Mouse (Mus musculus): ENCODE measurements at regions not wholly inside any gene's neighbourhood (a gene's known extent, or its start where the extent isn't known, plus 50 kb on each side); places are given as distances from the start of the nearest gene placed in this dataset.

DNA sequence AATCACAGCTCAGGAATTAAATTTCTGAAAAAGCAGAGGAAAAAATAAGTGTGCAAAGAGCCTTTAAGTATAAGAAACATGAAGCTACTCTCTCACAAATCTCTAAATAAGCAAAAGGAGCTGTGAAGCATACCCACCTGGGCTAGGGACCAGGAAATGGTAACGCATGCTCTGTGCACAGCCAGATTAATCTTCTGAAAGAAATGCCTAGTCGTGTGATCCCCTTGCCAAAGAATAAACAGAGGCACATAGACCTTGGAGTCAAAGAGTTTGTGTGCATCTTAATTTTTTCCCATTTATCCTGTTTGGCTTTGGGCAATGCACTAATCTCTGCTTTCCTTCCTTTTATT lies 338.2 kb upstream of the Sel1l start:
- no peak for DNase-seq (ENCODE audit: low spot score in 2 of 2)
- intact Hi-C loops (cut with DNase I) = loop anchor here (5.0 kb wide), 1 partner anchor 175 kb away; no protein-coding TSS in a partner anchor

GRCm38 (mm10) chr12:92186448-92187132 lies 337.6 kb upstream of the Sel1l start:
- intact Hi-C loops (cut with DNase I) = loop anchor here (5.0 kb wide), 1 partner anchor 174 kb away; no protein-coding TSS in a partner anchor
- DNase-seq (ENCODE audit: low spot score in 2 of 2) = no peak

DNA sequence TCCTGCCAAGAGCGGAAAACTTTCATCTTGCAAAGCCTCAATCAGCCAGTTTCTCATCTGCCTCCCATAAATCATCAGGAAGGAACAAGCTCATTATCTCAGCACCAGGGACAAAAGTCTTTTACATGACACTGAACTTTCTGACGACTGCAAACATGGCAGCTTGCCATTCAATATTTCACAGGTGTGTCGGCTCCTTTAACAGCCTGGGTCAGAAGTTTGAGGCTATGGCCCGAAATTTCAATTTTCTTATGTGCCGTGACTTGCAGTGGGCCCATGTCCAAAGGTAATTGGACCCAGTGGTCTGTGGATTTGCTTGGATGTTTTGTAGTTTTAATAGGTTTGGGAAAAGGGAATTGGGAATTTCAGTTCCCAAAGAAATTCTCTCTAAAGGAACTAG lies 330.3 kb upstream of the Sel1l start:
- DNase-seq (ENCODE audit: low spot score in 2 of 2) = no peak
- intact Hi-C loops (cut with DNase I) = no loop called here

- intact Hi-C loops (cut with DNase I) = no loop called here
- DNase-seq (ENCODE audit: low spot score in 2 of 2) = no peak
Observed at GRCm38 (mm10) chr12:92156726-92157125, 307.8 kb upstream of the Sel1l start.

GRCm38 (mm10) chr12:92152922-92153235 lies 303.9 kb upstream of the Sel1l start:
- no peak for DNase-seq (ENCODE audit: low spot score in 2 of 2)
- intact Hi-C loops (cut with DNase I) = no loop called here

- DNase-seq (ENCODE audit: low spot score in 2 of 2) = peak in 1 of 2 experiments; percentile 47
- intact Hi-C loops (cut with DNase I) = no loop called here
Observed at GRCm38 (mm10) chr12:92152043-92152921, 303.3 kb upstream of the Sel1l start.

- no peak for DNase-seq (ENCODE audit: low spot score in 2 of 2)
- intact Hi-C loops (cut with DNase I) = no loop called here
Observed at GRCm38 (mm10) chr12:92137539-92137938, 288.6 kb upstream of the Sel1l start.

DNA sequence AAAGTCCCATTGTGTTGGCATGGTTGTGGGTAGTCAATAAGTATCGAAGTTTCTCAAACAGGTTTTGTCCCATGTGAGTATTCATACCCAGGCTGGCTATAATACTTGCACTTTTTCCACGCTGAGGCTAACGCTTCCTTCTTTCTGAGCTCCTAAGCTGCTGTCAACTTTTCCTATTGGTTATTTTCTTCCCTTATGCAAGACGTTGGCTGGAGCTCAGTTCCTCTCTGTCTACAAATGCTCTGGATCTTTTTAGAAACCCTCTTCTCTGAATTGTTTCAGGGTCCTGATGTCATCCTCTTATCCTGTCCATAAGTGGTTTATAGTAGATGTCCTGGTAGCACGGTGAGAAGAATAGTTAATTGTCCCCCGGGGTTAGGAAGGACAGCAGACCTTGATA lies 278.7 kb upstream of the Sel1l start:
- intact Hi-C loops (cut with DNase I) = no loop called here

DNA sequence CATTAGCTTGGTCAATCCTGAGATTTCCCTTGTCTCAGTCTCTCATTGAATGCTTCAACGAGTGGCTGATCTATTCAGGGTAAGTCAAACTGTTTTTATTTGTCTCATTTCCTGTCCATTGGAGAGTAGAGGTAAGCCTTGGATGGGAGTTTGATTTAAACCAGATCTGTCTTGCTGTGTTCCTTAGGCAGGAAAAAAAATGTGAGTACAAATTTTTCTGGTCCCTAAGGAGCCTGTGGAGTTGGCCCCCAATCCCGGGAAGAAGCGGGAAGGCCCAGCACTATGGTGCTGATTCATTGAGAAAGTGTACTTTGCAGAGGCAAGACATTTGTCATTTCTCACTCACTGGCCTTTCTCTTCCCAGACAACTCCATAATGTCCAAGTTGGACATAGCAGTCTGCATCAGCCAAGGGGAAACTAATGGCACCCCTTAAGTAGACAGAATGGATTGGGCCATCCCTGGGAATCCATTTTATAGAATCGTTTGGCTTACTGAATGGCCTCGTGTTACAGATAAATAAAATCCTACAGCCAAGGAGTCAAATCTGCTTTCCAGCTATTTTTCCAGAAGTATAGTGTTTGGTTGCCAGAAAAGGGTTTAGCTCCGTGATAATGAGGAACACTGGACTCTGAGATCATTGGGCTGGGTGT lies 271.3 kb upstream of the Sel1l start:
- no peak for DNase-seq (ENCODE audit: low spot score in 2 of 2)
- intact Hi-C loops (cut with DNase I) = no loop called here

More for the DNA sequence above, 278.7 kb upstream of the Sel1l start:
- peak in 1 of 2 experiments; percentile 7 for DNase-seq (ENCODE audit: low spot score in 2 of 2)

- no peak for DNase-seq (ENCODE audit: low spot score in 2 of 2)
- intact Hi-C loops (cut with DNase I) = no loop called here
Observed at GRCm38 (mm10) chr12:92109615-92110014, 260.7 kb upstream of the Sel1l start.

- intact Hi-C loops (cut with DNase I) = no loop called here
- DNase-seq (ENCODE audit: low spot score in 2 of 2) = peak in 1 of 2 experiments; percentile 32
Observed at GRCm38 (mm10) chr12:92100080-92100479, 251.1 kb upstream of the Sel1l start.

GRCm38 (mm10) chr12:92092794-92093365 lies 243.9 kb upstream of the Sel1l start:
- peak in 1 of 2 experiments; percentile 19 for DNase-seq (ENCODE audit: low spot score in 2 of 2)
- intact Hi-C loops (cut with DNase I) = no loop called here

DNA sequence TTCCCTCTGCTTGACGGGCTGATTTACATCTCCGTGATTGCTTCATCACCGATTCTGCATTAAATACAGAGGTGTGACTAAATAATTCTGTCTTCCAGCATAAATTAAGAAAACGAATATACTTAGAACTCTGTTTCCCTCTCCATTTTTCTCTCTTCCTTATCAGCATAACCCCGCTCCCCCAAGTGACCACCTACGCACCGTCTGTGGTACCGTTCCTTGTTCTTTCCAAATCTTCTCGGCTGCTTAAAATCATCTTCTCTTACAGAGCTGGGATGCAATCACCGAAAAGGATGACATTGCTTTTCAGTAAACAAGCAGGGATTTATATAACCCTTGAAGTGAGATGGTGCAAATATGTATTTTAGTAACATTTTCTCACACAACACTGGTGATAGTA lies 224.3 kb upstream of the Sel1l start:
- DNase-seq (ENCODE audit: low spot score in 2 of 2) = peak; percentile 57 to 94
- intact Hi-C loops (cut with DNase I) = loop anchor here (1.0 to 5.0 kb wide), 3 partner anchors 78 to 224 kb away; no protein-coding TSS in a partner anchor

GRCm38 (mm10) chr12:92062731-92063130 lies 213.8 kb upstream of the Sel1l start:
- intact Hi-C loops (cut with DNase I) = no loop called here
- no peak for DNase-seq (ENCODE audit: low spot score in 2 of 2)

- intact Hi-C loops (cut with DNase I) = no loop called here
- no peak for DNase-seq (ENCODE audit: low spot score in 2 of 2)
Observed at GRCm38 (mm10) chr12:92040481-92040880, 191.5 kb upstream of the Sel1l start.

DNA sequence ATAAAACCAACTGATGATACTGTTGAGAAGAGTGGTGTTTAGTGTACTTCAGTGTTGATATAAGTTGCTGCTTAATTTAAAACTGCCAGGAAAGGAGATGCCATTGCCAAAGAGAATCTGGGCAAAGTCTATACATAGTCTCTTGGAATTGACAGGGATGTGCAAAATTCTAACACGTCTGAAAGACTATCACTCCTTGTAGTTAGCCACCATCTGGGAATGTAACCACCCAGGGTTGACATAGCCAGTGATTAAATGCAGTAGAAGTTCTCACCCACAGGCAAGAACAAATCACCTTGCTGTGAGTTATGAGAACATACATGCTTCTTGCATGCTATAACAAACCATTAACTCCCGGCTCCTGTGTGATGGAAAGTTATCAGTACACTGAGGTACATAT lies 180.2 kb upstream of the Sel1l start:
- intact Hi-C loops (cut with DNase I) = no loop called here
- DNase-seq (ENCODE audit: low spot score in 2 of 2) = peak in 1 of 2 experiments; percentile 71

DNA sequence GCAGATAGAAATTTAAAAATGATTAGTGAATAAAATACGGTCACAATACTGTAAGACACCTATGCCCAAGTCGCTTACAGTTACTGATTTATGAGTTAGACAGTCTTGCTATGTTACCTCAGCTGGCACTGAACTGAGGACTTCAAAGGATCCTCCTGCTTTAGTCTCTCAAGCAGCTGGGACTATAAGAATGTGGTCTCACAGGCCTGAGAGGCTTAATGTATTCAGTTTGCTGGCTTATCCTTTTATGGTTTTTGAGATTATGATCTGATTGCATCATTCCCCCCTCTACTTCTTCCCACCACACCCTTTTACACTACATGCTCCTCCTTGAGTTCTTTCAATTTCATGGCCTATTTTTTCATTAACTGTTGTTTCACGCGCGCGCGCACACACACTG lies 179.4 kb upstream of the Sel1l start:
- intact Hi-C loops (cut with DNase I) = no loop called here
- no peak for DNase-seq (ENCODE audit: low spot score in 2 of 2)

DNA sequence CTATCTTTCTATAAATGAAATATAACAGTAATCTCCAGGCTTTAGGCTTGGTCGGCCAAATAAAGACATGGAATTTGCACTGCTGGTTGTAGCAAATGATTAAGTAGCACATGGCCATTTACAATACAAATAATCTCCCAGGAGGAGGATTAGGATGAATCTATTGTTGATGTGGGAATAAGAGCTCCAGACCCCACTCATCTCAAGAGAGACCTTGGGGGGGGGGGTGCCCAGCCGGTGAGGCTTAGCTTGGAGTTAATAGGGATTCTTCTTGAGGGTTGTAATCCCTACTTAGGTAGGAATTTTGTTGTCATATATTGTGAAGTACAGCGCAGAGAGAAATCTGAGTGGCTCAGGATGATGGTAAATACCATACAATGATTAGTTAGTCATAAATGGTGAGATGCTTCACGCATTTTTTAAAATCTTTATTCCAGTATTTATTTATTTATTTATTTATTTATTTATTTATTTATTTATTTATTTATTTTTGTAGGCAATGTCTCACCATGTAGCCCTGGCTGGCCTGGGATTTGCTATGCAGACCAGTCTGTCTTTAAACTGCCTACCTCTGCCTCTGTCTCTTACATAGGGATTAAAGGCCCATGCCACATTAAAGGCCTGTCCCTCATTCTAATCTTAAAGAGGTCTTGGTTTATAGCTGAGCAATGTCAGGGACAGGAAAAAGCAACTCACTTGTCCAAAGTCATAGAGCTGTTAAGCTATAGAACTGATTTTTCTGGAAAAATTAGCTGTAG lies 175.7 kb upstream of the Sel1l start:
- intact Hi-C loops (cut with DNase I) = no loop called here

GRCm38 (mm10) chr12:92019593-92020224 lies 170.8 kb upstream of the Sel1l start:
- intact Hi-C loops (cut with DNase I) = no loop called here

More for the DNA sequence above, 175.7 kb upstream of the Sel1l start:
- no peak for DNase-seq (ENCODE audit: low spot score in 2 of 2)

More at GRCm38 (mm10) chr12:92019593-92020224, 170.8 kb upstream of the Sel1l start:
- no peak for DNase-seq (ENCODE audit: low spot score in 2 of 2)

Data from left cerebral cortex, postnatal 25 days (tissue).